Mouse (Mus musculus) cerebellum, postnatal 4 days (tissue): ENCODE measurements around the gene Ntng1.

ENCODE experiments used
- DNase-seq, 2 experiments: peaks; one replicate each; pipeline ENCODE4 v3.0.0; 2022; ENCODE audit warnings: low spot score in 2 of 2, mixed read lengths in 1 of 2

Gene Ntng1

DNA sequence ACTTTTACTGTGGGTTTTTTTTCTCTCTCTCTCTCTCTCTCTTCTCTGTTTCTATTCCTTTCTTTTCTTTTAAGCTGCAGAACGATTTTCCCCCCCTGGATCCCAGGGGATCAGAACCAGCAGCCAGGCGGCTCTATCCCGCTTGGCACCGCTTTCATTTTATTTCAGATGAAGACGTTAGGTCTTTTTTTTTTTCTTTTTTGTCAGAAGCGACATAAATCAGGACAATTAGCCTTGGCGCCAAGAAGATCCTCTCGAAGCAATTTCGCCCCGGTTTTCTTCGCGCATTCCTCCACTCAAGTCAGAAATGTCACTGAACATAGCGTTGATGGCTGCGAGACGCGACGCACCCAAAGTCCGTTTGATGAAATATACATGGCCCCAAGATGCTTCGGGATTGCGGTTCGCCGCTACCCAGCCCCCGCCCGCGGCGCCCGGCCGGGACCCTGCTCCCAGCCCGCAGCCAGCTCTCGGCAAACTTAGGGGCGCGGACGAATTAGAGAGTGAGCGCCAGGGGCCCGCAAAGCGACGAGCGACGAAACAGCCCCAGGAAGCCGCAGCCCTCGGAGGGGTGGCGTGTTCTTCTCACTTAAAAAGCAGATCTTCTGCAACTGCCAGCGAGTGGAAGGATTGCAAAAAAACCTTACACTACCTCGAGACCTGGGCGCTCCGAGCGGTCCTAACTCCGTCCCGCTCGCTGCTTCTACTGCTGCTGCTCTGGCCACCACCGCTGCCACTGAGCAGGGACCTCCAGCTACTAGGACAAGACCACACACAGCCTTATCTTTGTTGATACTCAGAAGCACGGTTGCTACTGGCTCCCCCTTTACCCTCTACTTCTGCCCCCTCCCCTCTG lies at the start of gene Ntng1:
Gene Ntng1 (minus strand): TSS at position 806 of the 856 bp plus-strand sequence.
- peak in 1 of 2 experiments; percentile 17 for DNase-seq

DNA sequence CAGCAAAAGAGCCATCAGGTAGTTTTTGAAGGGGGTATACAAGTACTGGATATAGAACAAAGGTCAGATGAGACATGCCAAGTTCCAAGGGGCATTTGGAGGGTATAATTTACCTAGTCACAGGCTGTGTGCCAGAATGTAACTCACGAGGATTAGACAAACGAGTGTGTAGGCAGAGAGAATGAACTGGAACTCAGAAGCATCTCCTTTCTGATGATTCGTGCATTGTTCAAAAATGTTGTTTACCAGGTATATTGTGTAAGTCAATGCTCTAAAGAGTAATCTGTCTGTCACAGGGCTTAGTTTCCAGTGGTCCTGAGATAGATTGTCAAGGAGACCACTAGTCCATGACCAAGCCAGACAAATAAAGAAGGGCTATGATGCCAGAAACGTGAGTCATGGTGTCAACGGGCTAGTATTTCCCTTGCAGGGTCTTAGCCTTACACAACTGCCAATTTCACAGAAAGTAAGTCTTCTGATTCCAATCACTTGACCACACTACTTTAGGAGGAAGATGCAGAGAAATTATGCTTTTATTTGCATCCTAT lies 43.7 kb upstream of the Ntng1 start:
- DNase-seq: no peak

DNA sequence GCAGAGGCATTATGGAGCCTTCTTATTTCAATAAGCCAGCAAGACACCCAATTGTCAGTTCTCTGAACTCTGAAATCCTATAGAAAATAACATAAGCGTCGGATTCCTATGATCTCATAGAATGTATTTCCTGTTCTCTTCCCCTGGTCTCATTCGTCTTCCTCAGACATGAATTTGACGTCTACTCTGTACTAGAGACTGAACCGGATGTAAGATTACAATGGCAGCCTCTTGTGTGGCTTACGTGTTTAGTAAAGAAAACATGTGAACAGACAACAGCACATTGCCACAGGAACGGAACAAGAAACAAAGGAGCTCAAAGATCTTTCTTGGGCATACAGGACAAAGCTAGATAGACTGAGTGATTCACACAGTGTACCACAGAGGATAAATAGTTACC lies 5.3 kb upstream of the Ntng1 start:
- DNase-seq: no peak

DNA sequence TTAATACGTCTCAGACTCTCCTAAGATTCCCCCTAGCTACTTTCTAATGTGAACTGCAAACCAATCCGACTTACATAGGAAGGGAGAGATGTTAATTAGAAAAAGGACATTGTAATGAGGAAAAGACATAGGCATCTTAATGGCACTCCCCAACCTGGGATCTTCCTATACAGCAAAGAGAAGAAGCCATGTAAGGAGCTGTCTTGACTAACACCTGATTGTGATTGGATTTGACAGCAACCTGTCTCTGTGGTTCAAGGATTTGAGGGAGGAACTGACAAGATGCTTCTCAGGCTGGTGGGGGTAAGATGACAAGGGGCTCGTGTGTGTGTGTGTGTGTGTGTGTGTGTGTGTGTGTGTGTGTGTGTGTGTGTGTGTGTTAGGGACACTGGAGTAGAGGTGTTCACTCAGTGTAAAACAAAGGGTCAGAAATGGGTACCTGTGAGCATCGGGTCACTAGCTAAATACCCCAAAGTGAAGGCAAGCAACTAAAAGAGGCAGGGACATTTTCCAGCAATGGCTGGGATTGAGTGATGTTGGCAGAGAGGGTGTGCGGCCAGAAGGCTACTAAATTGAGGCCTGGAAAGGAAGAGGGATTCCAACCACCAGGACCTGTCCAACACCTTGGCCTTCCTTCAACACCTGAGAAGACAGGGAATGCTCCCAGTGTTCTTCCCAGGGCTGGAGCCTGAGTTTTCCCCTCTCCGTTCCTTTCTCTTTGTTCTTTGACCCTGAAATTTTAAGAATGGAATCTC lies 667 bp upstream of the Ntng1 start:
- no peak for DNase-seq

DNA sequence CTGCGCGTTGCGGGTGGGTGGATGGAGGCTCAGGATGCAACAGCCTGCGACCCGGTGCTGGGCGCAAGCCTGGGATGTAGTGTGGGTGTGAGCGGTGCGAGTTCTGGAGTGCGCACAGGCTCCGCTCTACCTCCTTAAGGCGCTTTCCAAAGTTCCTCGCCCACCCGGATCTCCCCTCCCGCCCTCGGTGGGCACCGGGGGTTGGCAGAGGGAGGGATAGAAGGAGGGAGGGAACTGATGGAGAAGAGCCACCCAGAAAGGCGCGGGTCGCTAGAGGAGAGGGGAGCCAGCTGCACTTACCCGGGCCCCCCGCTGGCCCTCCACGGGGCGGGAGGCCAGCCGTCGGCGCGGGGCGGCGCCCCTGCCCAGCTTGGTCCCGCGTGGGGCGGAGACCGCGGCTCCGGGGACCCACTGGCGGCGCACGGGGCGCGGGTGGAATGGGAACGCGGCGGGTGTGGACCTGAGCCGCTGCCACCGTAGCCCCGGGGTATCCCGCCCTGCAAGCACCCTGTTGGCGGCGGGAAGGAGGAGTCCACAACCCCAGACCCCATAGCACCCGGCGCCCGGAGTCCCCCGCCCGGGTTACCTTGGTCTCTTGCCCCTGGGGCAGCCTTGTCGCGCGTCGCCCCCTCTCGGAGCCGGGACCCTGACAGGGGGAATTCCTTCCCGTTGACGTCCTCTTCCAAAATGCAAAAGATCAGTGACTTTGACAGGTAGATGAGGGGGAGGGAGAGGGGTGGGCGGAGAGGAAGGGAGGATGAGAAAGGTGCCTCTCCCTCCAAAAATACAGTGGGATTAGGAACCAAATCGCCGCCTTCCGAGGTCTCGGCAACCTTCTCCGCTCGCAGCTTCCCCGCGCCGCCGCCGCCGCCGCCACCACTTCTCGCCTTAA lies 1.3 kb downstream of the Ntng1 start:
- DNase-seq: peak; percentile 31 to 32

DNA sequence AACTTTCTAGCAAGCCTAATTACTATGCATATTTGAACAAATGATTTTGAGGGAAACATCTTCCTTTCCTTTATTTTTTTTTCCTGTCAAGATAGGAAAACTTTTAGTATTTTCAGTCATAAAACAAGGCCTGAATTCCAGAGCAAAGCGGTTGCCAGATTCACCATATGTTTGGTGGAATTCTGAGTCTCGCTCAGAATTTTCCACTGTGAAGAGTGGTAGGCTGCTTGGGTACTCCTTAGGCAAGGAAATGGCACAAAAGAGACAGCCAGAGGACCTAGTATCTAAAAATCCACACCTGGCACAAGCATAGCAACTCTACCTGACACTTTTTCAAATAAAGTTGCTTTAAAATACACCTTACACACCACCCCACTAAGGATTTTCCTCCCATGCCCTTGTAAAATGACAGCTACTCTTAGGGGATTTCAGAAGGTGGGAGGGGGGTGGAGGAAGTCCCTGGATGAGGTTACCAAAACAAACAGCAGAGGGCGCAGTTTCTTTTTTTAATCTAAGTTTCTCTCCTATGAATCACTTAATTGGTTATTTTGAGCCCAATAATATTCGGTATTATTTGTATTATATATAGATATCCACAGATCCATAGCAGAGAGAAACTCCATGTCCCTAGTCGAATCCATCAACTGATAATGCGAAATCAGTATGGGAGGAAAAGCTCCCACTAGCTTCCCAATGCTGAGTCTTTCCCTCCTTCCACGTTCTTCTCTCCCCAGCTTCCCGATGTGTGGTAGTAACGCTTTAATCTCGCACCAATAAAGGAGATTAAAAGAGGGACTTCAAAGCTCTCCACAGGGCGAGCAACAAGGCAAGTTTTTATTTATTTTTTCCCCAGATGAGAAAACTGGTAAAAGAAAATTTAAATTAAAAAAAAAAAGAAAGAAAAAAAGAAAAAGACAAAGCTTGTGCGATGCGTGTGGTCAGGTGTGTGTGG lies 2.2 kb downstream of the Ntng1 start:
- DNase-seq: peak; percentile 29 to 59

GRCm38 (mm10) chr3:110136115-110136514 lies 7.7 kb downstream of the Ntng1 start:
- no peak for DNase-seq

DNA sequence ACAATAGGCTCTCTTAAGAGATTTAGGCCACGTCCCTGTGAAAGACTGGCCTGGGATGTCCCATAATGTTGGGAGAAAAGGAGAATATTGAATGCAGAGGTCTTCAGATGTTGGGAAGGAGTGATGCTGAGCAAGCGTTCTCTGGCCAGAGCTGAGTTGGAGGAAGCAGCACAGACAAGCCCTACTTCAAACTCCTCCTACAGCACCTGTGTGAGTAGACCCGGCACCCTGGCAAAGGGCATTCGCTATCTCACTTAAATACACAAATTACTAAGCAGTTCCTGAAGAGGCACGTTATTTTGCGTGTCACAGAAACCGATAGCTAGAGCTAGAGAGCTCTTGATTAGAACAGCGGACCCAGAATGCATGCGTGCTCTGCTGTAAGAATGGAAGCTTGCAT lies 10.7 kb downstream of the Ntng1 start:
- no peak for DNase-seq

GRCm38 (mm10) chr3:110132289-110132688 lies 11.5 kb downstream of the Ntng1 start:
- DNase-seq: no peak

- peak in 1 of 2 experiments; percentile 3 for DNase-seq
These were observed 12.5 kb downstream of the Ntng1 start for GRCm38 (mm10) chr3:110131043-110131891.

GRCm38 (mm10) chr3:110129607-110130006 lies 14.2 kb downstream of the Ntng1 start:
- DNase-seq: no peak

DNA sequence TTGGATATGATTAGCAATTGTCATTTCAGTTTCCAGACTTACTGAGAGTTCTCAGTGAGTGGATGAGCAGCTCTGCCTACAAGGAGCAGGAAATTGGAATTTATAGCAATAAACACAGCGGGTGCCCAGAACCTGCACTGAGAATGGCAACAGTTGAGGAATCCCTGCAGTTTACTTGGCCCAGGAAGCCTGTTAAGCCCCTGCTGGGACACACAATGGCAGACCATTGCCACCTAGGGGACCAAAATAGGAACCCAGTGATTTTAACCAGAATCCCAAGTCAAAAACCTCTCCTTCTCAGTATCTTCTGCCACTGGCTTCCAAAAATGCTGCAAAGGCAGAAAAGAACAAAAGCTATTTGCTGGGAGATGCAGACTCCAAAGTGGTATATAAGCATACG lies 37.8 kb downstream of the Ntng1 start:
- no peak for DNase-seq

- DNase-seq: no peak
These were observed 49.4 kb downstream of the Ntng1 start for GRCm38 (mm10) chr3:110094407-110094806.

DNA sequence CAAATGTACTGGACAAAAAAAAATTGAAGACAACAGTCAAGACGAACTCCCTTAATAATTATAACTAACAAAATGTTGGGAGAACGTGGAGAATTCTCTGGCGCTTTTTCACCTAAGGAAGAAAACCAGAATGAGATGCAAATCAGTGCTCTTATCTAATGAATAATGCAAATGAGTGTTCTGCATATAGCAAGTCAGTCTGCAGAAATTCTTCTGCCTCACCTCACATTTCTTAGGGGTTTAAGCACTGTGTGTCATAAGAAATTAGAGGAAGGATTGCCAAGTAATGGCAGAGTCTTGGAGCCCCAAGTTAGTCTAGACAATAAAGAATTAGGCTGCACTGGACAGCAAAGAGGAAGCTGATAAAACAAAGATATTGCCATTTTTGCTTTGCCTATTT lies 49.8 kb downstream of the Ntng1 start:
- DNase-seq: no peak

- no peak for DNase-seq
These were observed 51.3 kb downstream of the Ntng1 start for GRCm38 (mm10) chr3:110092521-110092920.

DNA sequence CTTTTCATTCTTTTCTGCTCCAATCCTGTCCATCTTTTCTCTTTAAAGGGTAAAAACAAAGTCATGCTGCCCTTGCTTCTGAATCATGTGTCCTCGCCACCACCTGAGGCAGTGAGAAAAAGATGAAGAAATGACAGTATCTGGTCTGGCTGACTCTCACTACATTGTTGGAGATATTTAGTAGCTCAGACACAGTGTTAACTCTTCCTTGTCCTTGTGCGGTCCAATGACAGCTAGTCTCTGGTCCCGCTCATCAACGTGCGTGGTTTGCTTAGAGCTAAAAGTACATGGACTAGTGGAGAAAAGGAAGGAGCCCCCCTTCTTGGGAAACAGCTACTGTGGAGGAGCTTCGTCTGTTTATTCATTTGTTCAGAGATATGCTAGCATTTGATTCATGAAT lies 56.6 kb downstream of the Ntng1 start:
- no peak for DNase-seq

DNA sequence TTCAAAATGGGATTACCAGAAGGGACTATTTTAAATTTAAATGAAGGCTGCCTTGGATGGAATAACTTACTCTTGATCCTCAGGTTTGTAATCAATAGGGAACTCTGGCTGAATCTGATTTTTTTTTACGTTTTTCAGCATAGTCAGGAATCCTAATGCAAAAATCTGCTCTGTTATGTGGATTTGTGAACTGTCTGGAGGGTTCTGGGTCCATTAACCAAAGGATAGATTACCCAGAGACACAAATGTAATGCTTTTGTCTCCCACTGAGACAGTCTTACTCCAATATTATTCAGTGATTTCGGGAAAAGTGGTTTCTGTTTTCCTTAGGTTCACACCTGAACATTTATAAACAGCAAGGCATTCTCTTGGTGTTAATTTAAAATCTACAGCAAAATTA lies 58.5 kb downstream of the Ntng1 start:
- no peak for DNase-seq

DNA sequence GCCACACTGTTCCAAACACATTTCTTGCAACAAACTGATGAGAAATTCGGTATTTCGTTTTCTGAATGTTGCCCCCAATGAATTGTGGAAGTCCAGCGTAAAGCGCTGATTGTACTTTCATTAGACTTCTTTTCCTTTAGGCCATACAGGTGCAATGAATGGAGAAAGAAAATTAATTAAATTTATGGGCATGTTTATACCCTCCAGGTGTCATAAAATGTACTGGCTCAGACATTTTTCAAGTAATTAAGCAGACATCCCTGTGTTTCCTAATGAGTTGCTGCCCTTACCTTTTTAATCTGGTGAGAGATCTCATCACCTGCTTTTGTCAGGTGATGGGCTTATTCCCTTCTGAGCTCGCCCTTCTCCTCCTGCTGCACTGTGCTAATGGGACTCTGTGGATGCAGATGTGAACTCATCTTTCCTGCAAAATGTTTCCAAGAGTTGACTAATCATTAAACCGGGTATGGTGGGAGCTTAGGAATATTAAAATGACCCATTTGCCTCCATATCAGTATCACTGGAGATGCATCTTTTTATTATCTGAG lies 79.0 kb downstream of the Ntng1 start:
- DNase-seq: no peak

DNA sequence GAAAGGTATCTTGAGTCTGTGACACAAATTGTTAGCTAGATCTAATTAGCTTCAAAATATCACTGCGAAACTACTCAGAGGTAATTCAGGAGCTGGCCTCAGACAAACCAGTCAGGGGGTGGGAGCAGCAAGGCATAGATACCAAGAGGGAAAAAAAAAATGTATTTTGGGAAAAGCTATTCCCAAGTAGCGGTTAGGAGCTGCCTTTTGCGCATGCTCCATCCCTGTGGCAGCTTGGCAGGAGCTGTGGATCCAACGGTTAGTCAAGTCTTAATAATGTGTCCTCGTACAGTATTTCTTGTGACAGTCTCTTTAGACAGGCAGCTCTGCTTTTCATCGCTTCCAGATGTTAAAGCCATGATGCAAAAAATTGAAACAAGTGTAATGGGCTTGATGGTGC lies 87.9 kb downstream of the Ntng1 start:
- DNase-seq: no peak
